Comparison of ENCODE assay signal across 14 mouse cellular contexts in genomic region chr15:27432851-27433615, GRCm38 (mm10).
"Had no signal": no experiment of that assay in that cellular context is flagged by ENCODE, and none has a peak within 500 bp of the region (broad histone marks: within the 10 kb centered on the region; RNA-seq: fewer than 3 reads in every experiment).

No protein-coding gene starts in this region.

- H3K4me2 ChIP-seq: limb, embryonic 12.5 days; midbrain, embryonic 13.5 days; neural tube, embryonic 15.5 days had no signal

- H3K4me1 ChIP-seq: midbrain, embryonic 13.5 days; neural tube, embryonic 15.5 days had no signal

- DNase-seq: kidney, adult 18-20 months; kidney, postnatal 10 days; kidney, postnatal 4 days; liver; lung, adult 18-20 months; lung, postnatal 4 days; right cerebral cortex, adult 18-20 months; spleen, adult 18-20 months; thymus, postnatal 4 days had no signal

- H3K27me3 ChIP-seq: limb, embryonic 12.5 days; midbrain, embryonic 13.5 days; neural tube, embryonic 15.5 days had no signal

- H3K36me3 ChIP-seq: limb, embryonic 12.5 days; midbrain, embryonic 13.5 days; neural tube, embryonic 15.5 days had no signal

- H3K9ac ChIP-seq: limb, embryonic 12.5 days; liver, embryonic 14.5 days; midbrain, embryonic 13.5 days; neural tube, embryonic 15.5 days had no signal

- H3K27ac ChIP-seq: limb, embryonic 12.5 days; liver, embryonic 14.5 days; midbrain, embryonic 13.5 days; neural tube, embryonic 15.5 days had no signal

- ATAC-seq: midbrain, embryonic 13.5 days had no signal

- H3K4me3 ChIP-seq: limb, embryonic 12.5 days; midbrain, embryonic 13.5 days; myocyte; neural tube, embryonic 15.5 days had no signal

- H3K9me3 ChIP-seq: limb, embryonic 12.5 days; midbrain, embryonic 13.5 days; neural tube, embryonic 15.5 days had no signal
